Mouse (Mus musculus): ENCODE data around the gene Rusc2.

GRCm38 (mm10) chr4:43367787-43368186 is 14.0 kb upstream of the Rusc2 start:
- TF ChIP-seq POLR2A (IDR thresholded peaks at IDR 0.05; ENCODE audit: low read depth, low read length) (no peak), CTCF (conservative IDR thresholded peaks at IDR 0.05; ENCODE audit: insufficient read depth, insufficient read length, low read depth, low read length) (no peak)
